Mouse (Mus musculus): Measurements from ENCODE around the gene Hecw2.

DNA sequence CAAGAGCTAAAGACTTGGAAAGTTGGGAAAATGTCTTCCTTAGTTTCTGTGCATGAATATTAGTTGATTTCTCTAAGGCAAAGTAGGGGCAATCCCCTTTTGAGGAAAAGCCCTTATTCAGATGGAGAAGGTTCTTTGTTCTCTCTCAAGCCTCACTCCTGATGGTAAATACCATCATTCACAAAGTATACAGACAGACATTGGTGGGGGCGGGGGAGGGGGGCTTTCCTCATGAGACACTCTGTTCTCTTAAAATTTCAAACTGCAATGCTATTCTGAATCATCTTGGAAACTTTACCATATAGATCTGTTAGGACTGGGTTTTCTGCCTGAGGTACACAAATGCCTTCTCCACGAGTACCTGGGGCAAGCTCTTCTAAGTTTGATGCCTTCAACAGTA, 355.6 kb downstream of the Hecw2 start:
- TF ChIP-seq CTCF (conservative IDR thresholded peaks at IDR 0.05; ENCODE audit: low read length), result no peak
- TF ChIP-seq POU5F1 (IDR thresholded peaks at IDR 0.05; ENCODE audit: borderline replicate concordance, low read length), result no peak
- no peak for TF ChIP-seq NANOG (IDR thresholded peaks at IDR 0.05; ENCODE audit: borderline replicate concordance, low read length)
